Mouse (Mus musculus): Measurements from ENCODE around the gene Disp3. TPM values are rescaled to one million over a fixed set of nuclear protein-coding genes. Genes with fewer than 3 reads are reported as not detected.

The Disp3 gene
- polyA plus RNA-seq, 1 experiment: 0.01 TPM

- no peak for TF ChIP-seq GATA1 (IDR thresholded peaks at IDR 0.05; ENCODE audit: low read length)
These were observed 83.5 kb downstream of the Disp3 start for GRCm38 (mm10) chr4:148204061-148204872.

- TF ChIP-seq GATA1 (IDR thresholded peaks at IDR 0.05; ENCODE audit: low read length): no peak
These were observed 84.2 kb downstream of the Disp3 start for GRCm38 (mm10) chr4:148203557-148203956.

GRCm38 (mm10) chr4:148198721-148199120, 89.0 kb downstream of the Disp3 start:
- TF ChIP-seq GATA1 (IDR thresholded peaks at IDR 0.05; ENCODE audit: low read length): no peak

- no peak for TF ChIP-seq GATA1 (IDR thresholded peaks at IDR 0.05; ENCODE audit: low read length)
These were observed 93.4 kb downstream of the Disp3 start for GRCm38 (mm10) chr4:148194400-148194799.

- no peak for TF ChIP-seq GATA1 (IDR thresholded peaks at IDR 0.05; ENCODE audit: low read length)
These were observed 95.0 kb downstream of the Disp3 start for GRCm38 (mm10) chr4:148192707-148193245.

Other genes starting within 250 kb of the Disp3 start
- gene Clcn6, start 249.1 kb downstream of the Disp3 start, polyA plus RNA-seq (2012): 3.5 and 4.1 TPM in 2 replicates
- 9.9 and 11.2 TPM in 2 replicates for gene Mthfr, start 248.9 kb downstream of the Disp3 start, polyA plus RNA-seq (2012)
- gene Agtrap, start 199.9 kb downstream of the Disp3 start, polyA plus RNA-seq (2012): 3.1 and 3.2 TPM in 2 replicates
- 28.7 and 35.5 TPM in 2 replicates for gene Mad2l2, start 157.6 kb downstream of the Disp3 start, polyA plus RNA-seq (2012)
- gene Draxin, start 157.3 kb downstream of the Disp3 start, polyA plus RNA-seq (2012): not detected in 2 replicates
- 68.5 and 76.1 TPM in 2 replicates for gene Fbxo6, start 135.8 kb downstream of the Disp3 start, polyA plus RNA-seq (2012)
- 4.6 and 4.8 TPM in 2 replicates for gene Fbxo44, start 127.5 kb downstream of the Disp3 start, polyA plus RNA-seq (2012)
- 0.55 and 0.86 TPM in 2 replicates for gene Fbxo2, start 127.3 kb downstream of the Disp3 start, polyA plus RNA-seq (2012)
- 20.7 and 32.9 TPM in 2 replicates for gene Ubiad1, start 156.8 kb upstream of the Disp3 start, polyA plus RNA-seq (2012)
- 11.7 and 15.5 TPM in 2 replicates for gene Mtor, start 160.6 kb upstream of the Disp3 start, polyA plus RNA-seq (2012)
- gene Angptl7, start 212.5 kb upstream of the Disp3 start, polyA plus RNA-seq (2012): not detected in 2 replicates